Mouse (Mus musculus): ENCODE data around the gene Kcnrg. TPM values are rescaled to one million over a fixed set of nuclear protein-coding genes. Genes with fewer than 3 reads are reported as not detected.

The Kcnrg gene
- polyA plus RNA-seq, 1 experiment from 2014 or later, result 0.46 TPM

- no peaks in the 10 kb centered on the region for H3K27me3 ChIP-seq (ENCODE audit: control insufficient read depth, insufficient read depth, low read length)
- H3K4me2 ChIP-seq (replicated peaks; ENCODE audit: low read depth, low read length), result no peak overlapping the region
- no peaks in the 10 kb centered on the region for H3K9me3 ChIP-seq (ENCODE audit: control insufficient read depth, low read length)
- WGBS, result 95% methylated on average over 5 of the region's 5 CpGs
- H3K9ac ChIP-seq (ENCODE audit: low read depth, low read length), result no peak overlapping the region
- no peaks in the 10 kb centered on the region for H3K4me1 ChIP-seq (ENCODE audit: control insufficient read depth, insufficient read depth, low read length)
- no peak overlapping the region for H3K27ac ChIP-seq (ENCODE audit: low read depth, low read length)
- H3K36me3 ChIP-seq (ENCODE audit: control insufficient read depth, insufficient read depth, low read length), result no peaks in the 10 kb centered on the region
- ATAC-seq (ENCODE audit: low FRiP score, low TSS enrichment), result no peak
- no peak overlapping the region for H3K4me3 ChIP-seq (ENCODE audit: low read length)
These were observed 4.5 kb downstream of the Kcnrg start for GRCm38 (mm10) chr14:61611766-61612165.

GRCm38 (mm10) chr14:61613319-61613718 lies 6.1 kb downstream of the Kcnrg start:
- Histone ChIP-seq H3K36me3 (ENCODE audit: control insufficient read depth, insufficient read depth, low read length) (no peaks in the 10 kb centered on the region), H3K4me1 (ENCODE audit: control insufficient read depth, insufficient read depth, low read length) (no peaks in the 10 kb centered on the region), H3K9ac (ENCODE audit: low read depth, low read length) (no peak overlapping the region), H3K27me3 (ENCODE audit: control insufficient read depth, insufficient read depth, low read length) (no peaks in the 10 kb centered on the region), H3K4me3 (ENCODE audit: low read length) (no peak overlapping the region), H3K4me2 (replicated peaks; ENCODE audit: low read depth, low read length) (no peak overlapping the region), H3K27ac (ENCODE audit: low read depth, low read length) (no peak overlapping the region), H3K9me3 (ENCODE audit: control insufficient read depth, low read length) (no peaks in the 10 kb centered on the region)
- ATAC-seq (ENCODE audit: low FRiP score, low TSS enrichment), result no peak
- WGBS, result 80% methylated on average over 2 of the region's 2 CpGs

- no peak for ATAC-seq (ENCODE audit: low FRiP score, low TSS enrichment)
- Histone ChIP-seq H3K27me3 (ENCODE audit: control insufficient read depth, insufficient read depth, low read length) (no peaks in the 10 kb centered on the region), H3K27ac (ENCODE audit: low read depth, low read length) (no peak overlapping the region), H3K9ac (ENCODE audit: low read depth, low read length) (no peak overlapping the region), H3K36me3 (ENCODE audit: control insufficient read depth, insufficient read depth, low read length) (peaks cover 4% of the 10 kb centered on the region; the same call in 1 of the 2 replicates), H3K4me2 (replicated peaks; ENCODE audit: low read depth, low read length) (no peak overlapping the region), H3K4me1 (ENCODE audit: control insufficient read depth, insufficient read depth, low read length) (no peaks in the 10 kb centered on the region), H3K4me3 (ENCODE audit: low read length) (no peak overlapping the region), H3K9me3 (ENCODE audit: control insufficient read depth, low read length) (no peaks in the 10 kb centered on the region)
- WGBS, result 93% methylated on average over 2 of the region's 2 CpGs
These were observed 13.1 kb downstream of the Kcnrg start for GRCm38 (mm10) chr14:61620371-61620770.

GRCm38 (mm10) chr14:61635969-61636368 lies 28.7 kb downstream of the Kcnrg start:
- Histone ChIP-seq H3K27me3 (ENCODE audit: control insufficient read depth, insufficient read depth, low read length) (no peaks in the 10 kb centered on the region), H3K4me1 (ENCODE audit: control insufficient read depth, insufficient read depth, low read length) (no peaks in the 10 kb centered on the region), H3K4me2 (replicated peaks; ENCODE audit: low read depth, low read length) (no peak overlapping the region), H3K9me3 (ENCODE audit: control insufficient read depth, low read length) (no peaks in the 10 kb centered on the region), H3K9ac (ENCODE audit: low read depth, low read length) (no peak overlapping the region), H3K36me3 (ENCODE audit: control insufficient read depth, insufficient read depth, low read length) (peaks cover 25% of the 10 kb centered on the region), H3K27ac (ENCODE audit: low read depth, low read length) (no peak overlapping the region), H3K4me3 (ENCODE audit: low read length) (no peak overlapping the region)
- no peak for ATAC-seq (ENCODE audit: low FRiP score, low TSS enrichment)

GRCm38 (mm10) chr14:61642668-61643067 lies 35.4 kb downstream of the Kcnrg start:
- WGBS, result 62% methylated on average over 1 of the region's 1 CpGs
- Histone ChIP-seq H3K9me3 (ENCODE audit: control insufficient read depth, low read length) (no peaks in the 10 kb centered on the region), H3K4me2 (replicated peaks; ENCODE audit: low read depth, low read length) (no peak overlapping the region), H3K27ac (ENCODE audit: low read depth, low read length) (no peak overlapping the region), H3K4me1 (ENCODE audit: control insufficient read depth, insufficient read depth, low read length) (no peaks in the 10 kb centered on the region), H3K36me3 (ENCODE audit: control insufficient read depth, insufficient read depth, low read length) (no peaks in the 10 kb centered on the region; the same call in 1 of the 2 replicates), H3K4me3 (ENCODE audit: low read length) (no peak overlapping the region), H3K9ac (ENCODE audit: low read depth, low read length) (no peak overlapping the region), H3K27me3 (ENCODE audit: control insufficient read depth, insufficient read depth, low read length) (no peaks in the 10 kb centered on the region)
- ATAC-seq (ENCODE audit: low FRiP score, low TSS enrichment), result no peak

- H3K27ac ChIP-seq (ENCODE audit: low read depth, low read length), result no peak overlapping the region
- no peak overlapping the region for H3K9ac ChIP-seq (ENCODE audit: low read depth, low read length)
- no peaks in the 10 kb centered on the region for H3K4me1 ChIP-seq (ENCODE audit: control insufficient read depth, insufficient read depth, low read length)
- H3K27me3 ChIP-seq (ENCODE audit: control insufficient read depth, insufficient read depth, low read length), result no peaks in the 10 kb centered on the region
- H3K36me3 ChIP-seq (ENCODE audit: control insufficient read depth, insufficient read depth, low read length), result no peaks in the 10 kb centered on the region
- no peak for ATAC-seq (ENCODE audit: low FRiP score, low TSS enrichment)
- no peaks in the 10 kb centered on the region for H3K9me3 ChIP-seq (ENCODE audit: control insufficient read depth, low read length)
- 24% methylated on average over 1 of the region's 1 CpGs for WGBS
- H3K4me3 ChIP-seq (ENCODE audit: low read length), result peak overlapping the region; percentile 14; the same call in 1 of the 2 replicates
- H3K4me2 ChIP-seq (replicated peaks; ENCODE audit: low read depth, low read length), result peak overlapping the region; percentile 19
These were observed 38.3 kb downstream of the Kcnrg start for GRCm38 (mm10) chr14:61645547-61645946.

GRCm38 (mm10) chr14:61647182-61647880 lies 40.1 kb downstream of the Kcnrg start:
- no peaks in the 10 kb centered on the region for H3K9me3 ChIP-seq (ENCODE audit: control insufficient read depth, low read length)
- H3K27me3 ChIP-seq (ENCODE audit: control insufficient read depth, insufficient read depth, low read length), result no peaks in the 10 kb centered on the region
- no peaks in the 10 kb centered on the region for H3K36me3 ChIP-seq (ENCODE audit: control insufficient read depth, insufficient read depth, low read length)
- ATAC-seq (ENCODE audit: low FRiP score, low TSS enrichment), result no peak
- WGBS, result under 1% methylated on average over 24 of the region's 24 CpGs
- H3K4me1 ChIP-seq (ENCODE audit: control insufficient read depth, insufficient read depth, low read length), result no peaks in the 10 kb centered on the region
- peak overlapping the region; percentile 87 for H3K4me3 ChIP-seq (ENCODE audit: low read length)
- peak overlapping the region; percentile 98 for H3K27ac ChIP-seq (ENCODE audit: low read depth, low read length)
- peak overlapping the region; percentile 96 for H3K9ac ChIP-seq (ENCODE audit: low read depth, low read length)
- H3K4me2 ChIP-seq (replicated peaks; ENCODE audit: low read depth, low read length), result peak overlapping the region; percentile 81

- H3K27ac ChIP-seq (ENCODE audit: low read depth, low read length), result peak overlapping the region; percentile 98
- WGBS, result under 1% methylated on average over 73 of the region's 95 CpGs
- H3K36me3 ChIP-seq (ENCODE audit: control insufficient read depth, insufficient read depth, low read length), result no peaks in the 10 kb centered on the region
- H3K4me2 ChIP-seq (replicated peaks; ENCODE audit: low read depth, low read length), result peak overlapping the region; percentile 81
- H3K4me3 ChIP-seq (ENCODE audit: low read length), result peak overlapping the region; percentile 87
- ATAC-seq (ENCODE audit: low FRiP score, low TSS enrichment), result peak; percentile 81
- no peaks in the 10 kb centered on the region for H3K27me3 ChIP-seq (ENCODE audit: control insufficient read depth, insufficient read depth, low read length)
- H3K9ac ChIP-seq (ENCODE audit: low read depth, low read length), result peak overlapping the region; percentile 96
- no peaks in the 10 kb centered on the region for H3K4me1 ChIP-seq (ENCODE audit: control insufficient read depth, insufficient read depth, low read length)
- H3K9me3 ChIP-seq (ENCODE audit: control insufficient read depth, low read length), result no peaks in the 10 kb centered on the region
These were observed 40.8 kb downstream of the Kcnrg start for GRCm38 (mm10) chr14:61647881-61648684.
